Mouse (Mus musculus) embryonic facial prominence, embryonic 14.5 days (tissue): ENCODE results near the gene Pknox2. TPM values are rescaled to one million over a fixed set of nuclear protein-coding genes. Genes with fewer than 3 reads are reported as not detected.

Experiments used
- ATAC-seq: fragments of 200-750 bp; cut with Nextera tagmentation; 2 replicates; pipeline ENCODE4 v1.8.0; 2017; ENCODE audit warnings: low read depth, moderate number of reproducible peaks, moderate TSS enrichment
- DNase-seq: peaks from one replicate; pipeline ENCODE4 v3.0.0-alpha.2; 2015; ENCODE audit warnings: low spot score
- H3K27ac ChIP-seq: fragments of 300-500 bp; sonication (generic); replicated peaks from 2 replicates; pipeline ENCODE4 v1.5.1; 2014; ENCODE audit warnings: low read depth, mild to moderate bottlenecking, low read length, moderate library complexity
- H3K27me3 ChIP-seq: fragments of 300-500 bp; sonication (generic); replicated peaks from 2 replicates; pipeline ENCODE4 v1.6.1; 2014; ENCODE audit warnings: low read length; ENCODE audit not compliant: control insufficient read depth, insufficient read depth
- H3K36me3 ChIP-seq: fragments of 300-500 bp; sonication (generic); 2 replicates; pipeline ENCODE4 v1.6.1; 2014; ENCODE audit warnings: low read length, mixed read lengths; ENCODE audit not compliant: control insufficient read depth, insufficient read depth
- H3K4me1 ChIP-seq: fragments of 300-500 bp; sonication (generic); 2 replicates; pipeline ENCODE4 v1.6.1; 2014; ENCODE audit warnings: antibody characterized with exemption, low read length; ENCODE audit not compliant: control insufficient read depth, insufficient read depth
- H3K4me2 ChIP-seq: fragments of 300-500 bp; sonication (generic); 2 replicates; pipeline ENCODE4 v1.6.1; 2014; ENCODE audit warnings: low read depth, mild to moderate bottlenecking, low read length, moderate library complexity, mixed read lengths
- H3K4me3 ChIP-seq: fragments of 300-500 bp; sonication (generic); 2 replicates; pipeline ENCODE4 v1.5.1; 2014; ENCODE audit warnings: low read depth, mild to moderate bottlenecking, low read length
- H3K9ac ChIP-seq: fragments of 300-500 bp; sonication (generic); 2 replicates; pipeline ENCODE4 v1.6.1; 2014; ENCODE audit warnings: low read depth, mild to moderate bottlenecking, low read length, moderate library complexity, mixed read lengths
- H3K9me3 ChIP-seq: fragments of 300-500 bp; sonication (generic); 2 replicates; pipeline ENCODE4 v1.6.1; 2016; ENCODE audit warnings: low read length; ENCODE audit not compliant: control insufficient read depth
- WGBS: fragments of 180-500 bp; shearing (Covaris S2); extraction: QIAGEN DNeasy Blood & Tissue Kit; methylation state at CpG from one replicate; pipeline ENCODE4 v1.1.7; 2014; 5-methylcytosine and 5-hydroxymethylcytosine counted together
- polyA plus RNA-seq: library from polyadenylated mRNA; unstranded; fragments of >200 nt; fragmentation: Nextera tagmentation; extraction: Ambion mirVana; gene quantifications from 2 replicates; pipeline ENCODE4 v1.2.1, GENCODE M21; 2014

The Pknox2 gene
- 9.5 and 10.6 TPM in 2 replicates for polyA plus RNA-seq

- Histone ChIP-seq H3K4me3 (peak within 1 kb of the TSS; percentile 76), H3K27me3 (peaks cover 26% of the 10 kb centered on the region), H3K4me2 (peak within 1 kb of the TSS; percentile 93), H3K4me1 (peaks cover 23% of the 10 kb centered on the region), H3K9ac (peak within 1 kb of the TSS; percentile 90), H3K36me3 (no peaks in the 10 kb centered on the region), H3K9me3 (no peaks in the 10 kb centered on the region), H3K27ac (peak within 1 kb of the TSS; percentile 97)
- WGBS = 0% methylated on average over 6 of the region's 13 CpGs
- DNase-seq = no peak
- ATAC-seq = peak; percentile 85
Observed at GRCm38 (mm10) chr9:37147359-37147685, at the start of gene Pknox2. Gene Pknox2 (minus strand): TSS chr9:37147407.

GRCm38 (mm10) chr9:37188024-37188423, 40.8 kb upstream of the Pknox2 start:
- DNase-seq (no peak), ATAC-seq (no peak)
- no peaks in the 10 kb centered on the region for H3K9me3 ChIP-seq
- H3K9ac ChIP-seq = no peak overlapping the region
- no peaks in the 10 kb centered on the region for H3K4me1 ChIP-seq
- H3K4me2 ChIP-seq = no peak overlapping the region
- H3K27ac ChIP-seq = no peak overlapping the region
- 81% methylated on average over 3 of the region's 3 CpGs for whole genome bisulfite sequencing
- no peaks in the 10 kb centered on the region for H3K36me3 ChIP-seq
- H3K27me3 ChIP-seq = no peaks in the 10 kb centered on the region
- H3K4me3 ChIP-seq = no peak overlapping the region

GRCm38 (mm10) chr9:37187407-37187806, 40.2 kb upstream of the Pknox2 start:
- no peaks in the 10 kb centered on the region for H3K4me1 ChIP-seq
- no peak overlapping the region for H3K27ac ChIP-seq
- H3K27me3 ChIP-seq = no peaks in the 10 kb centered on the region
- no peaks in the 10 kb centered on the region for H3K9me3 ChIP-seq
- DNase-seq = peak; percentile 53
- no peaks in the 10 kb centered on the region for H3K36me3 ChIP-seq
- WGBS = 74% methylated on average over 5 of the region's 5 CpGs
- no peak overlapping the region for H3K4me3 ChIP-seq
- ATAC-seq = no peak
- H3K9ac ChIP-seq = no peak overlapping the region
- no peak overlapping the region for H3K4me2 ChIP-seq

GRCm38 (mm10) chr9:37183176-37183575, 36.0 kb upstream of the Pknox2 start:
- no peak overlapping the region for H3K4me3 ChIP-seq
- DNase-seq = no peak
- H3K36me3 ChIP-seq = no peaks in the 10 kb centered on the region
- peaks cover 7% of the 10 kb centered on the region for H3K4me1 ChIP-seq
- H3K9ac ChIP-seq = no peak overlapping the region
- no peaks in the 10 kb centered on the region for H3K9me3 ChIP-seq
- WGBS = 61% methylated on average over 2 of the region's 2 CpGs
- no peak overlapping the region for H3K4me2 ChIP-seq
- no peaks in the 10 kb centered on the region for H3K27me3 ChIP-seq
- ATAC-seq = no peak
- no peak overlapping the region for H3K27ac ChIP-seq

GRCm38 (mm10) chr9:37181596-37181995, 34.4 kb upstream of the Pknox2 start:
- no peaks in the 10 kb centered on the region for H3K36me3 ChIP-seq
- H3K4me1 ChIP-seq = peaks cover 11% of the 10 kb centered on the region
- H3K9ac ChIP-seq = no peak overlapping the region
- 61% methylated on average over 5 of the region's 5 CpGs for WGBS
- H3K27ac ChIP-seq = no peak overlapping the region
- H3K4me2 ChIP-seq = no peak overlapping the region
- H3K9me3 ChIP-seq = no peaks in the 10 kb centered on the region
- H3K4me3 ChIP-seq = no peak overlapping the region
- no peak for DNase-seq
- no peaks in the 10 kb centered on the region for H3K27me3 ChIP-seq
- no peak for ATAC-seq

GRCm38 (mm10) chr9:37179596-37179995, 32.4 kb upstream of the Pknox2 start:
- DNase-seq (no peak), ATAC-seq (no peak)
- H3K27me3 ChIP-seq = no peaks in the 10 kb centered on the region
- WGBS = 84% methylated on average over 4 of the region's 4 CpGs
- H3K36me3 ChIP-seq = no peaks in the 10 kb centered on the region
- H3K4me2 ChIP-seq = no peak overlapping the region
- no peak overlapping the region for H3K9ac ChIP-seq
- no peak overlapping the region for H3K4me3 ChIP-seq
- H3K4me1 ChIP-seq = peaks cover 11% of the 10 kb centered on the region
- no peak overlapping the region for H3K27ac ChIP-seq
- H3K9me3 ChIP-seq = no peaks in the 10 kb centered on the region

GRCm38 (mm10) chr9:37178911-37179310, 31.7 kb upstream of the Pknox2 start:
- ATAC-seq = no peak
- DNase-seq = peak; percentile 66
- H3K27me3 ChIP-seq = no peaks in the 10 kb centered on the region
- no peaks in the 10 kb centered on the region for H3K9me3 ChIP-seq
- H3K36me3 ChIP-seq = no peaks in the 10 kb centered on the region
- no peak overlapping the region for H3K27ac ChIP-seq
- 26% methylated on average over 4 of the region's 4 CpGs for WGBS
- H3K4me2 ChIP-seq = no peak overlapping the region
- H3K9ac ChIP-seq = no peak overlapping the region
- peaks cover 12% of the 10 kb centered on the region for H3K4me1 ChIP-seq
- no peak overlapping the region for H3K4me3 ChIP-seq

GRCm38 (mm10) chr9:37177551-37177950, 30.3 kb upstream of the Pknox2 start:
- H3K36me3 ChIP-seq = no peaks in the 10 kb centered on the region
- no peak overlapping the region for H3K9ac ChIP-seq
- peaks cover 23% of the 10 kb centered on the region for H3K4me1 ChIP-seq
- 38% methylated on average over 8 of the region's 8 CpGs for WGBS
- no peaks in the 10 kb centered on the region for H3K9me3 ChIP-seq
- DNase-seq (no peak), ATAC-seq (no peak)
- H3K27me3 ChIP-seq = no peaks in the 10 kb centered on the region
- 0 out of 2 replicates have a peak overlapping the region, but pooled peaks have one; percentile 28 for H3K27ac ChIP-seq
- H3K4me3 ChIP-seq = no peak overlapping the region
- H3K4me2 ChIP-seq = no peak overlapping the region

GRCm38 (mm10) chr9:37177107-37177506, 29.9 kb upstream of the Pknox2 start:
- H3K4me2 ChIP-seq = no peak overlapping the region

More at GRCm38 (mm10) chr9:37177107-37177506, 29.9 kb upstream of the Pknox2 start:
- H3K36me3 ChIP-seq = no peaks in the 10 kb centered on the region
- H3K27ac ChIP-seq = 0 out of 2 replicates have a peak overlapping the region, but pooled peaks have one; percentile 28
- H3K4me1 ChIP-seq = peaks cover 23% of the 10 kb centered on the region
- H3K9me3 ChIP-seq = no peaks in the 10 kb centered on the region
- DNase-seq = peak; percentile 80
- peak; percentile 67; the same call in 1 of the 2 replicates for ATAC-seq
- H3K9ac ChIP-seq = no peak overlapping the region
- 3% methylated on average over 5 of the region's 5 CpGs for WGBS
- H3K4me3 ChIP-seq = no peak overlapping the region
- no peaks in the 10 kb centered on the region for H3K27me3 ChIP-seq
